Mouse (Mus musculus) heart, adult 10 weeks (tissue): ENCODE results near the gene Fam180a. TPM values are rescaled to one million over a fixed set of nuclear protein-coding genes. Genes with fewer than 3 reads are reported as not detected.

Experiments used
- polyA plus RNA-seq: library from polyadenylated mRNA; stranded (reverse); fragments of 350-450 nt; fragmentation: Illumina TruSeq; extraction: RNeasy Lipid Tissue Mini Kit (QIAGEN cat#74804); gene quantifications from one replicate; pipeline ENCODE4 v1.2.3, GENCODE M21; 2014; ENCODE audit warnings: low read depth, low replicate concordance

The Fam180a gene
- polyA plus RNA-seq = 1.2 TPM

DNA sequence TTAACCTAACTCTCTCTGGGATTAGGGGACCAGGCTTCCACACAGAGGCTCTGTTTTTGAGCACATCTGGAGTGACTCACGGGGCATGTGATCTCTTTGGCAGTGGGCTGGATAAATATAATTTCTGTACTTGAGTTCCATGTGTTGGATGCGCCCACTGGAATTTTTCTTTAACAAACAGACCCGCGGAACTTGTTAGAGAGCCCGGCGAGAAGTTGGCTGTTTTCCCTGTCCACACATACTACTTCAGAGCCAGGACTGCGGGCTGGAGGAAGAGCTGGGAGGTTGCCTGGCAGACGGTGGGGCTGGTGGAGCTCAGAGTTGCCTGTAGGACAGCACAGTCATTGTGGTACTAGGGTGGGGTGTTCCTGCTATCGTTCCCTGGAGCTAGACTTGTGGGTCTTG is at the start of gene Fam180a:
Gene Fam180a, minus strand, starts transcription at position 31 of the 405 bp plus-strand sequence.

DNA sequence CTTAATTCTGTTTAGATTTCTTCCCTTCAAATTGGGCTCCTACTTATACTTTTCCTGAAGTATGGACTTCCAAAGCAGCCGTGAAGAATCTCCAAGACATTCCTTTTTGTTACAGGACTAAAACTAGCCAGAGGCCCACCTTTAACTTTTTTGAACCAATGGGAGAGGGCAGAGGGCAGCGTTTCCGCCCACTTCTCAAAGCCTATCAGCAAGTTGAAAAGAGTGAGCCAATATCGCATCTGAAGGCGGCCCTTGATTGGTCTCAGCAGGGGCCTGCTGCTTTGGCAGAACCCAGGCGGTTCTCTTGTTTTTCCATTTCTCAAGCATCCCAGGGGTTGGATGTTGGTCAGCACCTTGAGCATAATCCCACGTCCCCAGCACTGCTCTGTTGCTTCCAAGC is 17.9 kb downstream of the Fam180a start, which contains the start of gene Slc13a4:
Gene Slc13a4, minus strand, starts transcription at position 95 of the 400 bp plus-strand sequence.

Other genes starting within 250 kb of the Fam180a start
- 16.2 TPM for gene Cnot4, start 192.4 kb downstream of the Fam180a start, polyA plus RNA-seq
- 10.0 TPM for gene Nup205, start 148.7 kb downstream of the Fam180a start, polyA plus RNA-seq
- 0.29 TPM for gene Slc13a4, start 18.0 kb downstream of the Fam180a start, polyA plus RNA-seq
- gene Mtpn, start 213.7 kb upstream of the Fam180a start, polyA plus RNA-seq = 35.2 TPM